Mouse (Mus musculus) cerebellum, postnatal 36 days (tissue): ENCODE measurements around the gene Syn3.
A peak's percentile ranks its signal among the peaks of the same experiment; 100 is the strongest.
"Not testable (repeated sequence)": the region's sequence is repeated elsewhere in the genome, so short reads cannot be mapped to it uniquely, and the experiment has no call there.

Experiments
- DNase-seq, 2 experiments: peaks; one replicate each; pipeline ENCODE4 v3.0.0; 2021 to 2022; ENCODE audit warnings: mixed read lengths in 2 of 2

Gene Syn3

GRCm38 (mm10) chr10:86026807-86027206 lies 471.9 kb downstream of the Syn3 start:
- not testable (repeated sequence) for DNase-seq

- no peak for DNase-seq
Observed at GRCm38 (mm10) chr10:86026354-86026753, 472.3 kb downstream of the Syn3 start.

GRCm38 (mm10) chr10:86025906-86026305 lies 472.8 kb downstream of the Syn3 start:
- DNase-seq, result no peak

GRCm38 (mm10) chr10:86023149-86023548 lies 475.5 kb downstream of the Syn3 start:
- no peak for DNase-seq

- DNase-seq, result no peak
Observed at GRCm38 (mm10) chr10:86022474-86022816, 476.3 kb downstream of the Syn3 start.

GRCm38 (mm10) chr10:86021749-86022473 lies 476.8 kb downstream of the Syn3 start, which contains the start of gene Fbxo7:
Gene Fbxo7 (plus strand): TSS chr10:86021972.
- DNase-seq, result peak; percentile 85 to 88

GRCm38 (mm10) chr10:86021408-86021748 lies 477.3 kb downstream of the Syn3 start:
- no peak for DNase-seq

- no peak for DNase-seq
Observed at GRCm38 (mm10) chr10:86018813-86019212, 479.9 kb downstream of the Syn3 start.

- no peak for DNase-seq
Observed at GRCm38 (mm10) chr10:86017781-86018180, 480.9 kb downstream of the Syn3 start.

- no peak for DNase-seq
Observed at GRCm38 (mm10) chr10:86011781-86012180, 486.9 kb downstream of the Syn3 start, which contains the start of gene Bpifc. Gene Bpifc (minus strand): TSS chr10:86011895.

- no peak for DNase-seq
Observed at GRCm38 (mm10) chr10:86011172-86011571, 487.5 kb downstream of the Syn3 start.

- no peak for DNase-seq
Observed at GRCm38 (mm10) chr10:86010636-86011035, 488.1 kb downstream of the Syn3 start.

- no peak for DNase-seq
Observed at GRCm38 (mm10) chr10:86009688-86010087, 489.0 kb downstream of the Syn3 start.

- DNase-seq, result no peak
Observed at GRCm38 (mm10) chr10:86006455-86006854, 492.2 kb downstream of the Syn3 start.
